Mouse (Mus musculus): ENCODE data around the gene Olfr229. TPM values are rescaled to one million over a fixed set of nuclear protein-coding genes. Genes with fewer than 3 reads are reported as not detected.
"Not testable (repeated sequence)": the region's sequence is repeated elsewhere in the genome, so short reads cannot be mapped to it uniquely, and the experiment has no call there.

Gene Olfr229
- not detected for polyA plus RNA-seq (2021)

DNA sequence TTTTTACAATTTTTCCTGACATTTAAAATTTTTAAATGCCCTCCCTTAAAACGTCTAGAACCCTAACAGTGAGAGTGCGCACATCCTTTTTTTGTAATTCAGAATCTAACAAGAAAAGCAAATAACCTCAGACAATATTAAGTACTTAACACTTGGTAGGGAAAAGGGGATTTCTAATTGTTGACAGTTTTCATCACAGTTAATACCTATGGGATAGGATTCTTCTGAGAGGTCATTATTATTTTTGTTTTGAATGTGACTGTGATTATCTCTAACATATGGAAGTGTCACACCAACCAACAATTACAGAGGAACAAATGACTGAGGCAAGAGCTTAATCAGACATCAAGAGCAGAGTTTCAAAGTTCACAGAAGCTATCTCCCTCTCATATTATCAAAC lies at the start of gene Olfr229:
Gene Olfr229 (plus strand): TSS at position 301 of the 400 bp plus-strand sequence.
- CTCF ChIA-PET, result no interaction called here
- in situ Hi-C loops (cut with MboI; ENCODE audit: low pct_unique_long_range_greater_than_20kb), result no loop called here
- DNase-seq (ENCODE audit: low read depth, low spot score) (no peak), ATAC-seq (no peak)
- H3K27me3 ChIP-seq, result peaks cover 9% of the 10 kb centered on the region
- no peak for TF ChIP-seq CTCF (IDR thresholded peaks at IDR 0.05)
- POLR2A ChIA-PET, result no interaction called here

DNA sequence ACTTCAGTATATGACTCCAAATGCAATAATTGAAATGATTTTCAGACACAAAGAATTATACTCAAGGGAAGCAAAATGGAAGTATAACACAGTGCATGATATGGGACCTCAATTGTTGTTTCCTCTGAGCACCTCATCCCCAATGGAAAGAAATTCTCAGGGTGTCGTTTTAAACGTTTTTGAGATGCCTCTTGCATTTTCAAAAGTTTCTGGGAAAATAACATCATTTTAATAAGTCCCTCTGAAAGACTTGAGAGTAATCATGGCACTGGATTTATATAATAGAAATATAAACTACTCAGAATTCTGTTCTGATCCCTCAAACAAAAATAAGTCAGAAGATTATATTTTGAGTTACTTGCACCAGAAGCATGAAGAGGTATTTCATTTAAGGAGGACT lies 41.0 kb upstream of the Olfr229 start, which contains the start of gene Olfr972:
Gene Olfr972 (plus strand): TSS at position 301 of the 400 bp plus-strand sequence.
- no peak for ATAC-seq
- ChIA-PET POLR2A (no interaction called here), CTCF (no interaction called here)
- no peak for TF ChIP-seq CTCF (IDR thresholded peaks at IDR 0.05)
- in situ Hi-C loops (cut with MboI; ENCODE audit: low pct_unique_long_range_greater_than_20kb), result no loop called here
- H3K27me3 ChIP-seq, result no peaks in the 10 kb centered on the region
- no peak for DNase-seq (ENCODE audit: low read depth, low spot score)

DNA sequence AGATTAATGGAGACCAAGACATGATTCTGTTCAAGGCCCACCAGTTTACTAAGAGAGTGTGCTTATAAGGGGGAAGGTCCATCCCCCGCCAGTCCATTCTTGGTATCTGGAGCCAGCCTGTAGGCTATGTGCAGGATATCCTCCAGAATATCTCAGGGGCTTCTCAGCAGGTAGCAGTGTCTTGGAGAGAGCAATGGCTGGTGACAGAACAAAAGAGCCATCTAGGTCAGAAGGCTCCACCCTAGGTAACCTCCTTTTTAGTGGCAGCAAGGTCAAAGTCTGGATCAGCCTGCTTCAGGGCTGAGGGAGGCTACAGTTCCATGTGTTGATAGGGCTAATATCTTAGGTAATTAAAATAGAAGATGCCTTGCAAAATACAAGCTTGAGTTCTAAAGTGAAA lies 35.1 kb upstream of the Olfr229 start:
- DNase-seq (ENCODE audit: low read depth, low spot score); H3K27me3 ChIP-seq; CTCF ChIA-PET; in situ Hi-C loops (cut with MboI; ENCODE audit: low pct_unique_long_range_greater_than_20kb); ATAC-seq; POLR2A ChIA-PET: not testable (repeated sequence)

GRCm38 (mm10) chr9:39877541-39878396 lies 29.4 kb upstream of the Olfr229 start:
- in situ Hi-C loops (cut with MboI; ENCODE audit: low pct_unique_long_range_greater_than_20kb); CTCF ChIA-PET; POLR2A ChIA-PET; H3K27me3 ChIP-seq; ATAC-seq; DNase-seq (ENCODE audit: low read depth, low spot score): not testable (repeated sequence)

DNA sequence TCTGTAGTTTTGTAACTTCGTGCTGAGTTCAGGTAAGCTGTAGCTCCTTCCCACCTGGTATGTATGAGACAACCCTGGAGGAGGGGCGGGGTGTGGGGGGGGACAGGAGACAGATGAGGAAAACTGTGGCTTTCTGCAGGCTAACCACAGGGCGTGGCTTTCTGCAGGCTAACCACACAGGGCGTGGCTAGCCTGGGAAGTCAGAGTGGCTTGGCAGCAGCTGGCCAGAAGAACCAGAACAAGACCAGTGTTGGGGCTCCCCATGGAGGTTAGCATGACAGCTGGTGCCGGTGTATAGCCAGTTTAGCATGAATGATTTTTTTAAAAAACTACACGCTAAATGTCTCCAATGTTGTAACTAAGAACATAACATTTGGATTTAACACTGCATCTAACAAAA lies 2.0 kb upstream of the Olfr229 start:
- no peak for ATAC-seq

DNA sequence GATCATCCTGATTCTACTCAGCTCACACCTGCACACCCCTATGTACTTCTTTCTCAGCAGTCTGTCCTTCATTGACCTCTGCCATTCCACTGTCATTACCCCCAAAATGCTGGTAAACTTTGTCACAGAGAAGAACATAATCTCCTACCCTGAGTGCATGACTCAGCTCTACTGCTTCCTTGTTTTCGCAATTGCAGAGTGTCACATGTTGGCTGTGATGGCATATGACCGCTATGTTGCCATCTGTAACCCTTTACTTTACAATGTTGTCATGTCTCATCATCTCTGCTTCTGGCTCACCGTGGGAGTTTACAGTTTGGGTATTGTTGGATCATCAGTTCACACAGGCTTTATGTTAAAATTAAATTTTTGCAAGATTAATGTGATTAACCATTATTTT lies 2.8 kb downstream of the Olfr229 start:
- no peak for TF ChIP-seq CTCF (IDR thresholded peaks at IDR 0.05)

More for the DNA sequence above, 2.0 kb upstream of the Olfr229 start:
- ChIA-PET POLR2A (no interaction called here), CTCF (interaction anchor here (1.6 kb wide), 1 partner anchor 12 kb away, joined by 4 read pairs; no protein-coding TSS in a partner anchor)
- TF ChIP-seq CTCF (IDR thresholded peaks at IDR 0.05), result no peak
- in situ Hi-C loops (cut with MboI; ENCODE audit: low pct_unique_long_range_greater_than_20kb), result no loop called here
- H3K27me3 ChIP-seq, result peaks cover 9% of the 10 kb centered on the region
- DNase-seq (ENCODE audit: low read depth, low spot score), result no peak

DNA sequence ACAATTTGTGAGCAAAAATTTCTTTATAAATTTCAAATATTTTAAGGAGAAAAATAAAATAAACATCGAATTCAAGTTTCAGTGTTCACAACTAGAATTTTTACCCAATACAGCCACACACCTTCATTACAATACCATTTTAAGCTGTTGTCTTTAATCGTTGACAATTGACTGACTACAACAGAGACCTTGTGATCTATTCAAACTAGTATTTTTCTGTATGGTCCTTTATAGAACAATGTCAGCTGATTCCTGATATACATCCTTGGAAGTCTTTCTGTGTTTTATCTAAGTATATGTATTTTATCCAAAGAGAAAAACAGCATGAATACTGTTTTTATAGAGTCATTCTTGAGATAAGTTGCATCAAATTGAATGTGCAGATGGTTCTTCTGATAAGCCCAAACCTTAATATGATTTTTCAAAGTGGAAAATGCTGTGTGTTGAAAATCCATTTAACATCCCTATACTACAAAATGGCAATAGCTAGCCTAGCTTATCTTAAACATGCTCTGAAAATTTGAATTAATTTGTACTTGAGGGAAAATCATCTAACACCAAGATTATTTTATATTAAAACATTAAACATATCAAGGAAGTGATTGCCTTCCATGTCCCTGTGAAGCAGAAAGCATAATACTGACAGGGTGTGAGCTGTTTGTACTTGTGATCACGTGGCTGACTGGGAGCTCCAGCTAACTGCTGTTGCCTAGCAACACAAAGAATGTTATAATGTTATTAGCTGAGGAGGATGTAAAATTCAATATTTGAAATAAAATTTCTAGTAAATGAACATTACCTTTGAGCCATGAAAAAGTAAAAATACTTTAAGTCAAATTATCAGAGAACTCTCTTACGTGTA lies 21.1 kb downstream of the Olfr229 start:
- in situ Hi-C loops (cut with MboI; ENCODE audit: low pct_unique_long_range_greater_than_20kb); H3K27me3 ChIP-seq; DNase-seq (ENCODE audit: low read depth, low spot score); ATAC-seq; CTCF ChIA-PET; POLR2A ChIA-PET: not testable (repeated sequence)

More for the DNA sequence above, 2.8 kb downstream of the Olfr229 start:
- in situ Hi-C loops (cut with MboI; ENCODE audit: low pct_unique_long_range_greater_than_20kb), result no loop called here
- DNase-seq (ENCODE audit: low read depth, low spot score), result no peak
- POLR2A ChIA-PET, result no interaction called here
- H3K27me3 ChIP-seq, result peaks cover 9% of the 10 kb centered on the region
- CTCF ChIA-PET, result no interaction called here
- ATAC-seq, result no peak

DNA sequence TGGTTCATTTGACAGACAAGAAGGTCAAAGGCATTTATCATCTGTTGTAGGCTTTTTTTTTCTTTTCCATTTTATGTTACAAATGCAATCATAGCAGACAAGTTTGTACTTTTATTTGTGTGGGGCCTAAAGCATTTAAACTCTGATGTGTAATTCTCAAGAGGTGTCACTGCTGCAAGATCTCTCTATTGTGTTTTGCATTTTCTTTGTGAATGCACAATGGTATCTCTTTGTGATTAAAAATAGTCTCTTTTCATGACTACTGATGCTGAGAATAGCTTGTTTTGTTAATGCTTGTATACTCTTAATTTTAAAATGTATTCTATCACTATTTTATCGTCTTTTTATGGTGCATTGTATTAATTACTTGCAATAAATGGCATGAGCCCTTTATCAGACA lies 21.7 kb downstream of the Olfr229 start:
- POLR2A ChIA-PET; CTCF ChIA-PET; ATAC-seq; DNase-seq (ENCODE audit: low read depth, low spot score); in situ Hi-C loops (cut with MboI; ENCODE audit: low pct_unique_long_range_greater_than_20kb); H3K27me3 ChIP-seq: not testable (repeated sequence)

DNA sequence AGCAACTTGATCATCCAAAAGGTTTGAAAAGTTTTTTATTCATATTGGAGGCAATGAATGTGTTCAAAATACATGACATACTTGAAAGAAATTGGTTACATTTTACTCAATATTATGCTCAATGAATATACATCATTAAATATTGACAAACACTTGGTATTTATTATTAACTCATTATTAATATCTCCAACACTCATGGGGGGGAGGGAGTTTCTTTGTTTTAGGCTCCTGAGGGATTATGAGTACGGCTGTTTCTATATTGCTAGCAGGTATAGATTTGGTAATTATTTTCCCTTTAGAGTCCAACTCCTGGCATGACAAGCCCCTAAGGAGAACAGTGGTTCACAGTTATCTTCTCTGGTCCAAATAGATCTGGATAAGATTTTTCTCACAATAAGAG lies 30.1 kb downstream of the Olfr229 start, which contains the start of gene Olfr974:
Gene Olfr974 (plus strand): TSS at position 301 of the 400 bp plus-strand sequence.
- ATAC-seq (no peak), DNase-seq (ENCODE audit: low read depth, low spot score) (no peak)
- ChIA-PET CTCF (no interaction called here), POLR2A (no interaction called here)
- TF ChIP-seq CTCF (IDR thresholded peaks at IDR 0.05), result no peak
- H3K27me3 ChIP-seq, result no peaks in the 10 kb centered on the region
- in situ Hi-C loops (cut with MboI; ENCODE audit: low pct_unique_long_range_greater_than_20kb), result no loop called here

DNA sequence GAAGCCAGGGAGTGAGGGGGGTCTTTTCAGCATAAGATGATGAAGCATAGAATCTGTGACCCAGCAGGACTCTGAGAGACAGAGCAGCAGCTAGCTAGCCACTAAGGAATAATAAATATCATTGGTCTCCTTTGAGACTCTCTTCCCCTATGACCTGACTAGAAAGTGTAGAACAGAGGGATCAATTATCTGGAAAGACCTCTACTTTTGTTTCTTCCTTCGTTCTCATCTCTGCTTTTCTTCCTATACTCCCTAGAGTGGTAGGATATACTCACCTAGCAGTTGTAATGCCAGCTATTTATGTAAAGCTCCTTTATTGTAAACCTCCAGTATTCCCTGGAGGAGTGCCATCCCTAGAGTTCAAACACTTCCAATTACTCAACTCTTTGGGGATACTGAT lies 44.8 kb downstream of the Olfr229 start, which contains the start of gene Olfr975:
Gene Olfr975 (minus strand): TSS at position 101 of the 400 bp plus-strand sequence.
- no peaks in the 10 kb centered on the region for H3K27me3 ChIP-seq
- no peak for ATAC-seq
- in situ Hi-C loops (cut with MboI; ENCODE audit: low pct_unique_long_range_greater_than_20kb), result no loop called here
- POLR2A ChIA-PET, result no interaction called here
- CTCF ChIA-PET, result no interaction called here
- DNase-seq (ENCODE audit: low read depth, low spot score), result no peak
- TF ChIP-seq CTCF (IDR thresholded peaks at IDR 0.05), result no peak

GRCm38 (mm10) chr9:39961033-39961432 lies 53.9 kb downstream of the Olfr229 start, which contains the start of gene Olfr976:
Gene Olfr976 (minus strand): TSS chr9:39961133.
- in situ Hi-C loops (cut with MboI; ENCODE audit: low pct_unique_long_range_greater_than_20kb); CTCF ChIA-PET; H3K27me3 ChIP-seq; DNase-seq (ENCODE audit: low read depth, low spot score); POLR2A ChIA-PET; ATAC-seq: not testable (repeated sequence)

Other genes starting within 250 kb of the Olfr229 start
- not detected for gene Olfr963, start 240.1 kb upstream of the Olfr229 start, polyA plus RNA-seq (2021)
- gene Olfr149, start 200.2 kb upstream of the Olfr229 start, polyA plus RNA-seq (2021), result not detected
- not detected for gene Olfr965, start 196.0 kb upstream of the Olfr229 start, polyA plus RNA-seq (2021)
- gene Olfr150, start 176.4 kb upstream of the Olfr229 start, polyA plus RNA-seq (2021), result not detected
- gene Olfr967, start 161.1 kb upstream of the Olfr229 start, polyA plus RNA-seq (2021), result not detected
- gene Olfr968, start 124.1 kb upstream of the Olfr229 start, polyA plus RNA-seq (2021), result not detected
- not detected for gene Olfr969, start 116.4 kb upstream of the Olfr229 start, polyA plus RNA-seq (2021)
- gene Olfr970, start 98.5 kb upstream of the Olfr229 start, polyA plus RNA-seq (2021), result not detected
- not detected for gene Olfr971, start 70.5 kb upstream of the Olfr229 start, polyA plus RNA-seq (2021)
- gene Olfr972, start 40.9 kb upstream of the Olfr229 start, polyA plus RNA-seq (2021), result not detected
- gene Olfr974, start 30.2 kb downstream of the Olfr229 start, polyA plus RNA-seq (2021), result not detected
- gene Olfr975, start 44.7 kb downstream of the Olfr229 start, polyA plus RNA-seq (2021), result not detected
- not detected for gene Olfr976, start 53.8 kb downstream of the Olfr229 start, polyA plus RNA-seq (2021)
- not detected for gene Olfr978, start 84.8 kb downstream of the Olfr229 start, polyA plus RNA-seq (2021)
- gene Olfr979, start 96.1 kb downstream of the Olfr229 start, polyA plus RNA-seq (2021), result 0.05 TPM
- gene Olfr980, start 102.2 kb downstream of the Olfr229 start, polyA plus RNA-seq (2021), result not detected
- gene Olfr981, start 114.1 kb downstream of the Olfr229 start, polyA plus RNA-seq (2021), result not detected
- gene Olfr982, start 166.5 kb downstream of the Olfr229 start, polyA plus RNA-seq (2021), result not detected
- not detected for gene Olfr983, start 186.3 kb downstream of the Olfr229 start, polyA plus RNA-seq (2021)
- gene Olfr984, start 206.9 kb downstream of the Olfr229 start, polyA plus RNA-seq (2021), result not detected
- not detected for gene Olfr985, start 222.8 kb downstream of the Olfr229 start, polyA plus RNA-seq (2021)
- gene Tmem225, start 240.8 kb downstream of the Olfr229 start, polyA plus RNA-seq (2021), result not detected